Mouse (Mus musculus): ENCODE results near the gene Ttc21b.

The Ttc21b gene
- long read RNA-seq, experiment 1, partial matches to known transcripts: 2 of 3 reads
- long read RNA-seq, experiment 1, other reads (novel, unspliced or antisense): 1 of 3 reads
- long read RNA-seq, experiment 2, partial matches to known transcripts: 5 of 6 reads
- long read RNA-seq, experiment 2, other reads (novel, unspliced or antisense): 1 of 6 reads

DNA sequence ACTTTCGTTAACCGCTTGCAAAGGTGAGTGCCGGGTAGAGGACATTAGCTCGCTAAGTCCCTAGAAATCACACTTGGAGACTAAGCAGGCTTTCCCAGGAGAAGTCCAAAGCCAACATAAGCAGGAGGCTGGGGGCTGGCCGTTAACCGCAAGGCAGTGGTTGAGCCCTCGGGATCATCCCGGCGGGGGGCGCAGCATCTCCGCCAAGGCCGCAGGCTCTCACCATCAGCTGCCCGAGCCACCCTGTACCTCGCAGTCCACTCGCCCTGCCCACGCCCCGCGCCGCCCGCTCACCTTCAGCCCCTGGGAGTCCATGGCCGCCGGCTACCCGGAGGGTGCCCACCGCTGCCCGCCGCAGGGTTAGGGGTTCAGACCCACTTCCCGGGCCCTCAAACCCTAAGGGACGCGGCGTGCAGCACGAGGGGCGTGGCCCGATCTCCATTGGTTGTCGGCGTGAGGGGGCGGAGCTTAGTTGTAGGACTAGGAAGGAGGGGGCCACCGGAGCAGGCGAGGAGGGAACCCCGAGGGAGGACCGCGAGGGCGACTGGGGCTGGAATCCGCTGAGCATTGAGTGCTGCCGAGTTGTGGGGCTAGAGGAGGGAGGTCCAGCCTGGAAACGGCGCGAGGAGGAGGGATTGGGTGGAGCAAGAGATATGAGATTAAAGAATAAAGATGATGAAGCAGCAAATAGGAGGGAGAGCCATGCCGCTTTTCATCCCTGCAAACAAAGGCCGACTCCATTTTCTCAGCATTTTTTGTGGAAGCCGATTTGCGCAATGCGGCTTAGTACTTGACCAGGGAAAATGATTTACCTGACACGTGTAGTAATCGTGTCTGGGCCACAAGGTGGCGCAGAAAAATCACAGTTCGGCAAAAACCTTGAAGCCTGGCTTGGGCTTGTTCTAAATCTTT is at the start of gene Ttc21b:
Ttc21b (minus strand) TSS at position 398 of the 912 bp plus-strand sequence.
- intact Hi-C loops (cut with DNase I): loop anchor here (2.0 kb wide), 1 partner anchor 152 kb away; no protein-coding TSS in a partner anchor

DNA sequence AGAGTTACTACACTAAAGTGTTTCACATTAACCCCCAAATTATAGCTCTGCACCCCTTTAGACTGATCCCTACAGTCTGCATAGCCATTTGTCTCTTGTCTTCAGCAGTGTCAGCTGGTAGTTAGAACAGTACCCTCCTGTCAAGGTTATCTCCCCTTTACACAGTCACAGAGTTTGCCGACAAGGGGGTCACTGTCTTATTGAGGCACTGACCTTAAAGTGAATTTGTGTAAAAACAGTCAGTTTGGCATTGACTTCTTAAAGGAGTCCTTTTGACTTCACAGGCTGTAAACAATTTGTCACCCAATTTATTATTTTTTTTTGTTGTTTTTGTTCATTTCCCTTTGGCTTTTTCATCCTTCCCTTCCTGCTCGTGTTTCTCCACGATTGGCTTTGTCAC is 16.1 kb upstream of the Ttc21b start:
- intact Hi-C loops (cut with DNase I): no loop called here

DNA sequence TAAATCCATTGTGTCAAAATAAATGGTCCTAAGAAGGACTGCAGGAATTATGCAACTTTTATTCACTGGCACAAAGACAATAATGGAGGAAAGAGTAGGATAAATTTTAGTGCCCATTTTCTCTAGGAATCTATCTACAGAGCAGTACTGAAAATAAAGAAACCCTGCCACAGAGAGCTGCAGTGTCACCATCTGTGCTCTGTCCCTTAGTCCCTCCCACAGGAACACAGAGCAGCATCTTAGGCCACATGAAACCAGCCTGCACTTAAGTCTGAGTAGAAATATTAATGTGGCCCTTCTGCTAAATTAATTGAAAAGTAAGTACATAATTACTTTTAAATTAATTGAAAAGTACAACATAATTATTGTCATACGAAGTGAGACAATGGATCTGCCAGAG is 12.4 kb downstream of the Ttc21b start:
- intact Hi-C loops (cut with DNase I): no loop called here

DNA sequence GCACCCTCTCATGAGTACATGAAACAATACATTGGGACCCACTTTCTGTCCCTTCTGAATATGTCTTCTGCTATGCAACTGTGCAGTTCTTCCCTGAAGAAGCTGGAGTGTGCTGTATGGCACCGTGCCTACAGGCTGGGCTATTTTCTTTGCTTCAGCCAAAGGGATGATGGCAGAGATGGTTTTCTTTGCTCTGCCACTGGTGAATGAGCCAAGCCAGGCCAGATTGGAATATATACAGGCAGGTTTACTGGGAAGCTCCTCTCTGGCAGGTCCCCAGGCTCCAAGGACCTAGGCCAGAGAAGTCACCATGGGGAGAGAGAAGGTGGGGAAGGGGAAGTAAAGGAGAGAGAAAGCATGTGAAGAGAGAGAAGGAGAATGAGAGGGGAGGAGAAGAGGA is 16.1 kb downstream of the Ttc21b start:
- intact Hi-C loops (cut with DNase I): no loop called here

DNA sequence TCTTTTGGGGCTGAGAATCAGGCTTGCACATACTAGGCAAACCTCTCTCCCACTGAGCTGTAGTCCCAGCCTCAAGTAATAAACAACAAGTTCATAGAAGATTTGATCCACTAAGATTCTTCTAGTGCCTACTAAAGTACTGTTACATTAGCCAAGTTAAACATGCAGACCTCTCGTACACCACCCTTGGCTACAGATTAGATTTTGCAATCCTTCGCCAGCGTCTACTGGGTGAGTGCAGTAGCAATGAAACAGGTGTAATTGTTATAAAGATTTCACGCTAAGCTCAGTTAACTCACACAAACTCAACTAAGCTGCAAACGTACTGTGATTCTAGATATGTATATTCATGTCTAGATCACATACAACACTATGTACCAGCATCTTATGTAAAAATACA is 17.5 kb downstream of the Ttc21b start:
- intact Hi-C loops (cut with DNase I): no loop called here

DNA sequence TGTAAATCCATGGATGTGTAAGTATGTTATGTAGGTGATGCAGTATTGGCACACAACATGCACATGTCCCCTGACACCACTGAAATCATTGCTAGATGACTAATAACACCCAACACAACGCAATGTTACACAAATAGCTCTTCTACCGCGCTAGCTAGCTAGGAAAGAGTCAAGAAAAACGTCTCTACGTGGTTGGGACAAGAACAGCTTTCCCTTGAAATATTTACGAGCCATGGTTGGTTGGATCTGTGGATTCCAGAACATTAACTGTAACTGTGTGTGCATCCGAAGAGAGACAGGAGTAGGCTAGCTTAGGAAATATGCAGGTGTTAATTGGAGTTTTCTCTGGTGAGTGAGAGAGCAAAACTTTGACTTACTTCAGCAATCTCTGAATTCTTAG is 35.5 kb downstream of the Ttc21b start:
- intact Hi-C loops (cut with DNase I): no loop called here

DNA sequence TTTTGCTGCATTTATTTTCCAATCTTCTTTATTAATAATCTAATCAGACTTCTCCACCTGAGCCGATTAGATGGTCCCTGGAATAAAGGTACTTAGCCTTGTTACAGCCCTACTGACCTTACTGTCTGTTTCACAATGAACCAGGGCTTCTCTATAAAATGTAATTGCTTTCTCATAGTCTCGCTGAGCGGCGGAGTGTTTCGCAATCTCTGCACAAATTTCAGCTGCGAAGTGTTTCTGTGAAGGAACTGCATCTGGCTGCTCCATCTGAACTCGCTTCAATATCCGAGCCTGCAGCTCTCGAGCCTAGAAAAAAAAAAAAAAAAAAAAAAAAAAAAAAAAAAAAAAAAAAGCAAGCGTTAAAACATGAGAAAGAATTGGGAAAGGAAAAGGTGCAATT is 46.5 kb downstream of the Ttc21b start:
- intact Hi-C loops (cut with DNase I): no loop called here

DNA sequence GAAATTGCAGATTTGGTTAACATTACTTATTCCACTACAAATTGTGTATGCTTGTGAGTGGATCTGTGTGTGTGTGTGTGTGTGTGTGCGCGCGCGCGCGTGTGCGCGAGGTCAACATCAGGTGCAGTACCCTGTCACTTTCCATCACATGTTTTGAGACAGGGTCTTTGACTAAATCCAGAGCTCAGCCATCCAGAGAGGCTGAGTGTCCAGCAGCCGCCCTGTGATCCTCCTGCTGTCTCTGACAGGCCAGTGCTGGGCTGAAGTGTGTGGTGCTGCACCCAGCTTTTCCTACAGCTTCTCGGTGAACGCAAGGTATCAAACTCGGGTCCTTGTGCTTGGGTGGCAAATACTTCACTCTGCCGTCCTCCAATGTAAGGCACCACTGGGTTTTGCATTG is 47.1 kb downstream of the Ttc21b start:
- intact Hi-C loops (cut with DNase I): no loop called here

DNA sequence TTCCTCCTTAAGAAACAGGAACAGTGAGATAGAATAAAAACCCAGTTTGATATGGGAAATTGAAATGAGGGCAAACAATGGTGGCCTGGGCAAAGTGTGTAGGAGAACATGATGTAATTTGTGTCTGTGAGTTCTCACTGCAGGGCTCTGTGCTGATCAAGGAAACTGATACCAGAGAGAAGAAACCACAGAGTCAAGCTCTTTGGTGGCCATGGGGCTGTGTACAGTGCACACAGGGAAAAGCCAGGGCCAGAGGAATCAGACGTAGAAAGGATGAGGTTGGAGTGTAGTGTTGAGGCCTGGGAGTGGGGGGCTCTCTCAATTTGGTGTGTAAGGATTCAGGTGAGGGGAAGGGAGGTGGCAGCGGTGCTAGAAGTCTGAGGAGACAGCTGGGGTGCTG is 49.6 kb downstream of the Ttc21b start:
- intact Hi-C loops (cut with DNase I): no loop called here

DNA sequence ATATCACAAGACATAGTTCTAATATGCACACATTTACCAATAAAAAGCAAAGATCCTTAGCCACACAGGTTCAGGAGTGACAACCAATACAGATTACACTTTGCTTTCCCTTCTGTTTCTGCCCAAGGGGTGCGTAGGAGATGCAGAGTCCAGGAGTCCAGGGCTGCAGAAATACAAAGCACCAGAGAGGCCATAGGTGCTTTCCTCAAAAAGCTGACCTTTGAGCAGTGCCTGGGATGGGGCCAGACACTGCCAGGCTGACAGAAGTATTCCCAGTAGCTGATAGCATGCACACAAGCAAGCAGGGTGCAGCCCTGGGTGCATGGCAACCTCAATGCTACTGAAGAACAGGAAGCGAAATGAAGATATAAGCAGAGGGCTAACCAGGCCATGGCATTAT is 52.2 kb downstream of the Ttc21b start:
- intact Hi-C loops (cut with DNase I): no loop called here

DNA sequence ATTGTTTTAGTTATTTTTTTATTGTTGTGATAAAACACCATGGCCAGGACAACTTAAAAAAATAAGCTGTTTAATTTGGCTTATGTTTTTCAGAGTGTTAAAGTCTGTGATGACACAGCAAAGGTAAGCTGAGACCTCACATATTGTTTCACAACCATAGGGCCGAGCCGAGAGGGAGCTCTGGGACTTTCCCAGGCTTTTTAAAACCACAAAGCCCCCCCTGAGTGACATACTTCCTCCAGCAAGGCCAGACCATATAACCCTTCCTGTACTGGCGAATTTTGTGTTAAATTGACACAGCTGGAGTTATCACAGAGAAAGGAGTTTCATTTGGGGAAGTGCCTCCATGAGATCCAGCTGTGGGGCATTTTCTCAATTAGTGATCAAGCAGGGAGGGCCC is 56.2 kb downstream of the Ttc21b start:
- intact Hi-C loops (cut with DNase I): no loop called here

DNA sequence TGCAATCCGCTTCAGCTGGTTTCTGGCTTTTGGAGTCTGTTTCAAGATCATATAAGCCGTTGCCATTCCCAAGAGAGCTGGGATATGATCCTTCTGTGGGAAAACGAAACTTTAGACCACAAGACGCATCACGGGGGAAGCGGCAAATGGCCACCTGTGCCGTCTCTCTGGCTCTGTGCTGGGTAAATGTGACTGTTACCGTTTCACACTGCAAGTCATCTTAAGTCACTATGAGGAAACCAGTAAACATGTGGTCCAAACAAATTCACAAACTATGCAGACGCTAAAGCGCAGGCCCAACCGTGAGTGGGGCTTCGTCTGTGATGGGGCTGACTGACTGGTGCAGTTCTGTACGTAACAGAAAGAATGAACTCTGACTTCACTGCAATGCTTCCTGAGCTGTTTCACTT is 64.7 kb downstream of the Ttc21b start:
- intact Hi-C loops (cut with DNase I): no loop called here

DNA sequence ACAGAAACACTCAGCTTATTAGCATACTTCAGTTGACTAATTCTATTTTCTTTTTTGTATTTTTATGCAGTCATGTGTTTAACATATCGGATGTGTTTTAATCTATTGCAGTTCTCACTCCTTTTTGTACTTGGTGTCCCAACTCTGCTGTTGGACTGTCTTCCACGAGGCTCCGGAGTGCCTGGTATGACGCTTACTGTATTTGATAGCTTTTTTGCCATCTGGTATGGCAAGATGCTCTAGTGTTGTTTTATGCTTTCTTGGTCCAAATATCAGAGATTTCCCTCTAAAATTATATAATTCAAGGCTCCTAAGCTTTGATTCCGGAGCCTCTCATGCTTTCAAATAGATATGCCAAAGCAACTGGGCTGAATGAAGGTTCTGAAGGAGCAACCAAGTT is 66.3 kb downstream of the Ttc21b start:
- intact Hi-C loops (cut with DNase I): no loop called here

DNA sequence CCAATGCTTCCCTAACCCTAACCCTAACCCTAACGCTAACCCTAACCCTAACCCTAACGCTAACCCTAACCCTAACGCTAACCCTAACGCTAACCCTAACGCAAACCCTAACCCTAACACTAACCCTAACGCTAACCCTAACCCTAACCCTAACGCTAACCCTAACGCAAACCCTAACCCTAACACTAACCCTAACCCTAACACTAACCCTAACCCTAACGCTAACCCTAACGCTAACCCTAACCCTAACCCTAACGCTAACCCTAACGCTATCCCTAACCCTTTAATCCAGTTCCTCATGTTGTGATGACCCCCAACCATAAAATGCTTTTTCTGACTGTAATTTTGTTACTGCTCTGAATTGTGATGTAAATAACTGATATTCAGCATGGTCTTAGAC is 67.2 kb downstream of the Ttc21b start:
- intact Hi-C loops (cut with DNase I): loop anchor here (10.0 kb wide), 1 partner anchor 394 kb away; no protein-coding TSS in a partner anchor

DNA sequence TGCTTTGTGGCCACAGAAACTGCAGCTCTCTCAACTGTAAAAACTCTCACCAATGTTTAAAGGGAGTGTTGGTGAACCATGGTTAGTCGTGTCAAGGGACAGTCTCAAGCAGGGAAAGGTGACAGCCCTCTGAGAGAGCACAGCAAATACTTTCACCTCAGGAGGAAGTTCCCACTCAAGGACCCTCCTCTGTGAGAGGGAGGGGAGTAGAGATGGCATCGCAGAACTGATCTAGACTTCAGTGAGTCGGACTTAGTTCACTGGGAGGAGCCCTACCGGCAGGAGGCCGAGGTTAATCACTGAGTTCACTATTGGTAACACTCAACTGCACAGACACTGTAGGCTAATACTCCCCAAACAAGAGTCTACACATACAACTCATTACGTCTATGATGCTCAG is 68.9 kb downstream of the Ttc21b start:
- intact Hi-C loops (cut with DNase I): loop anchor here (10.0 kb wide), 1 partner anchor 393 kb away; no protein-coding TSS in a partner anchor

DNA sequence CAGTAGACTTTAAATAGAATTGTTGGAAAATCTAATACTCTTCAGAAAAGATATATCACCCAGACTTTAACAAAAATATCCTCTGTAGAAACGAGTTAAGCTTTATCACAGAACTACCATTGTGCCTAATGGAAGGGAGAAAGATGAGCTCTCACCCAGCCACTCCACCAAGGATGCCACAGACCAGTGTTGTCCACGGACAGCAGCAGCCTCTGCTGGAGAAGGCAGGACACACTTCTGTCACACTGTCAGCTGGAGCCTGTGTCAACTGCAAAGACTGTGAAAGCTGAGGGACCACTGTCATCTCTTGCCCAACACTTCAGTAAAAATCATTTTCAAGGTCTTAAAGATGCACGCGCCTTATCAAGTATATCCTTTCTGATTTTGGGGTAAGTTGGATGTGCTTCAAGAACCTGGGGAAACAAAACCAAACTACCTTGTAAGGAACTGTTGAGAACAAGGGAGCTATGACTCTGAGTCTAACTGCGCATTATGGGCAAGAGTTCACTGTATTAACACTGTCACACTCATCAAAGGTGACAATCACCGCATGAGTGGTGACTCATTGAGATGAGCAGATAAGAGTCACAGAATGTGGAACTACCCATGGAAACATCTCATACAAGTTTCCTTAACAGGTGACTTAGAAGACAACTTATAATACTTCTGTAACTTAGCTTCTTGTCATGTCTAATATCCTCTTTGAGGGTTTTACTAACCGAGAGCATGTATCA is 71.8 kb downstream of the Ttc21b start:
- intact Hi-C loops (cut with DNase I): loop anchor here (10.0 kb wide), 1 partner anchor 390 kb away; no protein-coding TSS in a partner anchor

DNA sequence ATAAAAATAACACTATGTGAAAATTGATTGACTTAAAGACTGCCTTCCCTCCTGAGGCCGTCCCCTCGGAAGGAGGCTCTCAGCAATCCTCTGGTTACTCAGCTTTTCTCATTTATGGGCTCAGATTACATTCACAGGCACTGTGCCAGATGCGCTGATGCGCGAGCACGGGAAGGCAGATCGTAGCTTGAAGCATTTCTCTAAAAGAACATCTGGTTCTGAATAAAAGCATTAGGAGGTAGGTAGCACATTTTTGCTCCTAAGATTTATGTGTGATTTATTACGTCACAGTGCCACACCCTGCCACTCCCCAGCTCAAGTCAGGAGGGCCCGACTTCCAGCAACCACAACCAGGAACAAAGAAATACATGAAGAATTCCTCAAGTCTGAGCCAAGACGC is 76.1 kb downstream of the Ttc21b start:
- intact Hi-C loops (cut with DNase I): loop anchor here (10.0 kb wide), 1 partner anchor 385 kb away; no protein-coding TSS in a partner anchor

DNA sequence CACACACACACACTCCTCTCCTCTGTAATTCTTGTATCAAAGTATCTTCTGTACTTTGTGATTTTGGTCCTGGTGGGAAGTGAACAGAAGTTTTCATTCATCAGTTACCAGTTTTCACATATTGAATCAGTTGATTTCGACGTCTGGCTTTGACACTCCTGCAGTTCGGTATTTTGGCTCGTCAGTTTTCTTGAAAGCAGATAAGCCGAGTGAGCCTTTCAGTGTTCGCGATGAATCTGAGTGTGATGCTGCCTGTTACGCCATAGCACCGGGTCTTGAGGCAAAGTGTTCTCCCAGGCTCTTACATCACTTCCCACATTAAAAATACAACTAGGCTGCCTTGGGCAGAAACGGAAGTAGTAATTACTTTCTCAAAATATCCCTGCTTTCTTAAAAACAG is 76.6 kb downstream of the Ttc21b start:
- intact Hi-C loops (cut with DNase I): loop anchor here (10.0 kb wide), 1 partner anchor 385 kb away; no protein-coding TSS in a partner anchor

DNA sequence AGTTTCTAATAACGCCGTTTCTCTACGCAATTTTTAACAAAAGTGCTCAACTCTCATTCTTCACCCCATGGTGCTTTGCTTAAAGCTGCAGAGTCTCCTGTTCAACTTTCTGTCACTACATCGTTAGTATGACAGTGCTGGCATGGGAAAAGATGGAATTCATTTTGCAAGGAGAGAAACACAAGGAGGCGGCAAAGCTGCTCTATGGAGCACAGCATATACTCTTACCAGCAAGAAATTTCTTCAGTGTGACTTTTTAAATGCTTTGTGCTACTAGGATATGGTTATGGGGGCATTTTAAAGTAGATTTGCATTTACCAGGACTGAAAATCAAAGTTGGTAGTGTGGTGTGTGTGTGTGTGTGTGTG is 77.6 kb downstream of the Ttc21b start:
- intact Hi-C loops (cut with DNase I): no loop called here

DNA sequence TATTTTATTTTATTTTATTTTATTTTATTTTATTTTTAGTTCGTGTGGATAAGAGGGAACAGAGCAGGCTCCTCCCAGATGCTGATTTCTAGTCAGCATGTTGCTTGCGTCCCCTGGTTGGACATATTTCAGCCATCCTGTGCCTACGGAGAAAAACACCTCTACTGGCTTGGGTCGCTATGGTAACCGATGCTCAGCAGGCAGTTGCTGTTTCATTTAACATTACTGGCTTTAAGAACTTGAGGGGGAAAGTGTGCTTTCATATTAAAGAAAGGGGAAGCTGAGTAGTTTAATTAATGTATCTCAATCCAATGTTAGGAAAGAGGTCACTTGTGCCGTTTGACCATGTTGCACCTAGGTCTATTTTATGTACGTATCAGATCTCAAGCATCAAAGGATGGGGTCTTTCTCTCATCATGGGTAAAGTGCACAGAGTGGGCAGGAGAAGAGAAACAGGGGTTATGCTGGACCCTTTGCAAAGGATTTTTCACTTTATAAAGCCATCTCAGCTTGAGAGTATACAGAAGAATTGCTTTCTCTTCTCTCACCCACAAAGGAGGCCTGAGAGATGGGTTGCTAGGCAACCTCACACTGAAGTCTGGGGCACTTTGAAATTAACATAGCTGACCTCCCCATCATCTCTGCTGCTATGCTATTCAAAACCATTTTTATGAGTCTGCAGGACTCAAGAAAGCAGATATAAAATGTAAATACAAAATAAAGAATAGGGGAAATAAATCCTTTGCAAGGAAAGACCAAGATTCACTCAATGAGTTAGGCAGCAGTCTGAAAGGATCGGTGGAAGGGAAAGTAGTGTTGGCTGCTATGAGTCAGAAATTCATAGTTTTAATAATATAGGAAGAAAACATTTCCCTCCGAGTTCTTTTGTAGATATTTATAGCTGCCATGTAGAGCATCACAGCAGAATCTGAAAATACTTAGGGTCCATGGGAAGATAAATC is 78.2 kb downstream of the Ttc21b start:
- intact Hi-C loops (cut with DNase I): no loop called here

DNA sequence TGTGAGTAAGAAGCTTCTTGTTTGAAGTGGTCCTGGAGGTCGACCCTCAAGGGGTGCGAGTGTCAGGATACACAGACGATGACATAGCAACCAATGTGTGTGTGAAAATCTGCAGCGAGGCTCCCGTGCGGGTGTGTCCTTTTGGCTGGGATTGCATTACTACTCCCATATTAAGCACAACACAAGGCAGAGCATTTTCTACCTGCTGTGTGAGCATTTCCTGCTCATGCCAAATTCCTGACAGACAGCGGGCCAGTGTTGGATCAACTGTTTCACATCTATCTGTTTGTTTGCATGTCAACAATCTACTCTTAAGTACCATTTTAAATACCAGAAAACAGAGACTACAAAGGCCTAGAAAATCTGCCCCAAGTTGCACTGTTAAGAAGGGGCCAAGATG is 79.4 kb downstream of the Ttc21b start:
- intact Hi-C loops (cut with DNase I): no loop called here

Measured in adrenal gland (tissue).